Mouse (Mus musculus) MEL-GATA-1-ER (cell line): ENCODE results near the gene Zfp113.

ENCODE experiments used
- DNase-seq: peaks from one replicate; pipeline ENCODE4 v3.0.0-alpha.2; 2012; ENCODE audit warnings: low read depth; ENCODE audit errors: extremely low read depth

The Zfp113 gene

DNA sequence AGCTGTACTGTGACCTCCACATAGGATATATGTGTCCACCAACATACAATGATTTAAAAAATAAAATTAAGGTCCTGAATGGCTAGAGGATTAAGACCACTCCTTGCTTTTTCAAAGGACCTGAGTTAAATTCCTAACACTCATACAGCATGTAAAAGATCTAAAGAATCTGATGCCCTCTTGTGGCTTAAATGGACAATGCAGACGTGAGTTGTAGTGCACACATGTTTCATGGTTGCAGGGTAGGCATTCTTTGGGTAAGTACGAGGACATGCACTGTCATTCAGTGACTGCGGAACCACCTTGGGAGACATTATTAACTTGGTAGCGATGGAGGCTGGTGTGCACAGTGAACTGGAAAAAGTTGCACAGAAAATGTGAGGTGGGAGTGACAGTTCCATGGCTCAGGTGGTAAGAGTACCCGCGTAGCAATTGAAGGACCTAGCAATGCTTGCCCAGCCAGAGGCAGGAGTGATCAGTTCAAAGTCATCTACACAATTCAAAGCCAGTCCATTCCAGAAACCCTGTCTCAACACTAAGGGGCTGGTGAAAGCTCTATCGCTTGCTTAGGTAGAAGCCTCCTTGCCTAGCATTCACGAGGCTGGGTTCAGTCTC is 17.5 kb downstream of the Zfp113 start:
- peak; percentile 63 for DNase-seq

DNA sequence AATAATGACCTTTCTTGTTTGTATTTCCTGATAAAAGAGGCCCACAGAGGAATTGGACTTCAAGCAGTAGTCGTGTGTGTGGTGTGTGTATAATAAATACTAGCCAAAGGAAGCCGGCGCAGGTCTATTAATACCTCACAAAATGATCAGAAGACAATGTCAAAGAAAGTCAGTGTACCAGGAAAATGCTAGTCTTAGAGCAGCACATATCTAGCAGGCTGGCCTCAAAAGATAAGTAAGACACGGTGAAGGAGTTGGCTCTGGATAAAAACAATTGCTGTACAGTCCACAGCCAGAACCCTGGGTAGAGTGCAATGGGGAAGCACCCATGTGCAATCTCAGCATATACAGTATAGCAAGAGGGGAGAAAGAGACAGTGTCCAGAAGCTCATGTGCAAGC is 18.3 kb downstream of the Zfp113 start:
- peak; percentile 38 for DNase-seq

- no peak for DNase-seq
These were observed 23.0 kb downstream of the Zfp113 start for GRCm38 (mm10) chr5:138132425-138133064.

- DNase-seq: no peak
These were observed 37.5 kb downstream of the Zfp113 start for GRCm38 (mm10) chr5:138118041-138118440.

GRCm38 (mm10) chr5:138117199-138118015 is 38.1 kb downstream of the Zfp113 start:
- DNase-seq: no peak

GRCm38 (mm10) chr5:138116255-138117198 is 39.0 kb downstream of the Zfp113 start, which contains the start of gene Zscan21:
Zscan21 (plus strand) TSS chr5:138116903.
- DNase-seq: peak; percentile 74

DNA sequence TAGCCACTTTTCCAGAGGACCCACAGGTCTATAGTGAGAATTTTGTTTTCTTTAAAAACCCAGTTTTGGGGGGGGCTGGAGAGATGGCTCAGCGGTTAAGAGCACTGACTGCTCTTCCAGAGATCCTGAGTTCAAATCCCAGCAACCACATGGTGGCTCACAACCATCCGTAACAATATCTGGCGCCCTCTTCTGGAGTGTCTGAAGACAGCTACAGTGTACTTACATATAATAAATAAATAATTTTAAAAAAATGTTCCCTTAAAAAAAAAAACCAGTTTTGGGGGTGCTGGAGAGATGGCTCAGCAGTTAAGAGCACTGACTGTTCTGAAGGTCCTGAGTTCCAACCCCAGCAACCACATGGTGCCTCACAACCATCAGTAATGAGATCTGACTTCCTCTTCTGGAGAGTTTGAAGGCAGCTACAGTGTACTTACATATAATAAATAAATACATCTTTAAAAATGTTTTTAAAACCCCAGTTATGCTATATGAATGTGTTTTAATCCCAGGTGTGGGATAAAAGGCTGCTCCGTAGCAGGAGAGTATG is 45.6 kb downstream of the Zfp113 start:
- peak; percentile 25 for DNase-seq

DNA sequence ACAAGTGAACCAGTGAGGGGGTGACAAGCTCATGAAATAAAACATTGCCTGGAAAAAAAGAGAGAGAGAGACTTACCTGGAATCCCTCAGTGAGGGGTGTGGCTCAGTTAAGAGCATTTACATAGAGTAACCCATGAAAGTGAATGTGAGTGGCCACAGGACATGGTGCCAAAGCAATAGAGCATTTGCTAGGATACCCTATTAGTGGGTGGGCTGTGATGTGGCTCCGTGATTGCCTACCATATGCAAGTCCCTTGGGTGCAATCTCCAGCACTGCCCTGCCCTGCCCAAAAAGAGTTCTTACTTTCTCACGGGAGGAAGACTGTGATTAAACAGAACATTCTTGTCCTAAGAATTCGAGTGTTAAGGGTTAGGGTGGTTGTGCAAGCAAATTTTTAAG is 48.4 kb downstream of the Zfp113 start:
- DNase-seq: no peak

GRCm38 (mm10) chr5:138104976-138105375 is 50.6 kb downstream of the Zfp113 start:
- DNase-seq: no peak

- no peak for DNase-seq
These were observed 61.1 kb downstream of the Zfp113 start for GRCm38 (mm10) chr5:138094474-138094873.

DNA sequence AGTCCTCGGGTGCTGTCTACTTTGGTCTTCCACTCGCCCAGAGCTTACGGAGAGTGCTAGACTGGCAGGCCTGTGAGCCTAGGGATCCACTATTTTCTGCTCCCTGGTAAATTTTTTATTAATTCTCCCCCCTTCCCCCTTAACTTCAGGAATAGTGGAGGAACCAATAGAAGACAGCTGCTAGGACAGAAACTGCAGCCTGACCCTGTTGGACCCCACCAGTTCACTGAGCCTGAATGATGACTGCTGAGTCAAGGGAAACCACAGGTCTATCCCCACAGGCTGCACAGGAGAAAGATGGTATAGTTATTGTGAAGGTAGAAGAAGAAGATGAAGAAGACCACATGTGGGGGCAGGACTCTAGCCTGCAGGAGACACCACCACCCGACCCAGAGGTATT is 62.8 kb downstream of the Zfp113 start:
- no peak for DNase-seq

DNA sequence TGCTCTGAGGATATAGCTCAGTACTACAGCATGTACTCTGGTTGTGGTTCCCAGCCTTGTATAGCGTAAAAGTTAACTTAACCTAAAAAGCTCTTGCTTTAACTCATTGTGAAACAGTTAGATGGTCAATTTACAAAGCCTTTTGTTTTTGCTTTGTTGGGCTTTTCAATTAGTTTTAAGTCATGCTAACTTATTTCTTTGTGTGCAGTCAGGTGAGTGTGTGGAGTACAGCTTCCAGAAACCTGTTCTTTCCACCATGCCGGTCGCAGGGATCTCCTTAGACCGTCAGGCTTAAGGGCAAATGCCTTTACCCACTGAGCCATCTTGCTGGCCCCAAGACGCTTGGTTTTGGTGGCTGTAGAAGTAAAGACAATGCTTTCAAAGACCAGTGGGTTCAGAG is 64.8 kb downstream of the Zfp113 start:
- DNase-seq: no peak

- DNase-seq: no peak
These were observed 65.3 kb downstream of the Zfp113 start for GRCm38 (mm10) chr5:138090271-138090670.
